Mouse (Mus musculus) gastrocnemius, postnatal 10 days (tissue): ENCODE data around the gene Coro1b. TPM values are rescaled to one million over a fixed set of nuclear protein-coding genes. Genes with fewer than 3 reads are reported as not detected.

Source experiments
- DNase-seq: peaks from one replicate; pipeline ENCODE4 v3.0.0; 2021; ENCODE audit warnings: mixed read lengths
- total RNA-seq, 2 experiments: library from RNA; stranded (reverse); gene quantifications; 2 replicates each; pipeline ENCODE4 v1.2.3; 2021

Gene Coro1b
- total RNA-seq, 2 experiments from 2014 or later = 41.1 to 48.6 TPM

DNA sequence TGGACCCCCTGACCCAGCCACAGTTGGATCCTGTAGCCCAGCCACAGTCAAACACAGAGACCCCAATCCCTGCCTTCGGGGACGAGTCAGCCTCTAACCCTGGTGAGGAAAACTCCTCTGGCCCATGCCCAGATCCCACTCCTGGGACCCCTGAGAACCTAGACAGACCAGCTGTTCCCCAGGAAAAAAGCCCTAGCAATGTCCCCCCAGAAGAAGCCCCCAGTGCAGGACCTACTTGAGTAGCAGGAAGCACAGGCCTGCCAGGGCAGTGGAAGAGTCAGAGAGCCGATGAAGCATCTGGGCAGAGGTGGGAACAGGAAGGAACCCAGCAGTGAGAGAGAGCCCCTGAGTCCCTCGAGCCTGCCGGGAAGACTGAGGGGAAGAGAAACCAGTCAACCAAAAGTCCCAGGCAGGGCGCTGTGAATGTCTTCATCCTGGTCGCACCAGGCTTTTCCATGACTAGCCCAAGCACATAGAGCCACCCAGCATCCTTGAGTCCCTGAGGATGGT, 4.6 kb upstream of the Coro1b start, which contains the start of gene Cabp4:
Cabp4 (minus strand) TSS at position 275 of the 510 bp plus-strand sequence.
- DNase-seq = no peak

DNA sequence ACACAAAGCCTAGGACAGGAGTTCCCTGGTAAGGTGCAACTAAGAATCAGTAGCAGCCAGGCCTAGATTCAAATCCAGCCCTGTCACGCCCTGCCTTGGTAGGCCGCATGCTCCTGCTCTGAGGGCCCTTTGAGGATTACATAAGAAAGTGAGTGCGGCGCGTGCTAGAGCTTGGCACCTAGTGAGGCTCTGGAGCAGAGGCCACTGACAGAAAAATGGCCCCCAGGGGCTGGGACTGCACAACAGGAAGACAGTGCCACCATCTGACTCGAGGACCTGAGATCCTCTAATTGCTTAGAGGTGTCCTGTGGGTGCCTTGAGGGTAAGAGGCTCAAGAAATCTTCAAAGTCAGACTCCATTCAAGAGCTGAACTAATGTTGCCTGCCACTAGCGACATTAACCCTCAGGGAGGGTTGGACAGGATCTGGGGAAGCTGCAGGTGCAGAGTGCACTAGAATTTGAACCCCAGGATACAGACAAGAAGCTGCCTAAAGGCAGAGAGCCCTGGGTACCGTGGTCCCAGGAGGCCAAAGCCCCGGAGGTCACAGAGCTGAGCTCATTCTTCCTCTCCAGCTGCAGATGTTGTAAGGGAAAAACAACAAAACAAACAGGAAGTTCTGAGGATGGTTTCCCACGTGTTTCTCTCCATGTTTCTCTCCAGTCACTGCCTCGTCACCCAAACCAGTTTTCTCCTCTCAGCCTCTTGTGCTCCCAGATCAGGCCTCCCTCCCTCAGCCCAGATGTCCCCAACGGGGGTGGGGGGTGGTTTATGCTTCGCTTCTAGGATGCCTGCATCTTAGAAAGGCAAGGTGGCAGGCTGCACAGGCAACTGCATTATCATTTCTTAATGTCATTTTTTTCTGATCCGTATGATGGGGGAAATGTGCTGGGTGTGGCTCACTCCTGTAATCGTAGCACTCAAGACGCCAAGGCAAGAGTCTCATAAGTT, 3.6 kb upstream of the Coro1b start:
- no peak for DNase-seq

DNA sequence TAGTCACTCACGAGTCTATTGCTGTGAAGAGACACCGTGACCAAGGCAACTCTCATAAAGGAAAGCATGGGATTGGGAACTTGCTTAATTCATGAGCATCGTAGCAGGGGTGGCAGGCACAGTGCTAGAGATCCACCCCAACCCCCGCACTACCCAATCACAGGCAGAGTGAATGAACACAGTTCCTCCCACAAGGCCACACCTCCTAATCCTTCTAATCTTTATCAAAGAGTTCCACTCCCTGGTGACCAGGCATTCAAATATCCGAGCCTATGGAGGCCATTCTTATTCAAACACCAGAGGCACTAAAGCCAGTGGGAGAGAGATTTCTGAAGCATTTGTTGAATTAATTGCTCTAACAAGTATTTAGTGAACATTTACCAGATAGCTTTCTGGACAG, 2.5 kb upstream of the Coro1b start:
- no peak for DNase-seq

DNA sequence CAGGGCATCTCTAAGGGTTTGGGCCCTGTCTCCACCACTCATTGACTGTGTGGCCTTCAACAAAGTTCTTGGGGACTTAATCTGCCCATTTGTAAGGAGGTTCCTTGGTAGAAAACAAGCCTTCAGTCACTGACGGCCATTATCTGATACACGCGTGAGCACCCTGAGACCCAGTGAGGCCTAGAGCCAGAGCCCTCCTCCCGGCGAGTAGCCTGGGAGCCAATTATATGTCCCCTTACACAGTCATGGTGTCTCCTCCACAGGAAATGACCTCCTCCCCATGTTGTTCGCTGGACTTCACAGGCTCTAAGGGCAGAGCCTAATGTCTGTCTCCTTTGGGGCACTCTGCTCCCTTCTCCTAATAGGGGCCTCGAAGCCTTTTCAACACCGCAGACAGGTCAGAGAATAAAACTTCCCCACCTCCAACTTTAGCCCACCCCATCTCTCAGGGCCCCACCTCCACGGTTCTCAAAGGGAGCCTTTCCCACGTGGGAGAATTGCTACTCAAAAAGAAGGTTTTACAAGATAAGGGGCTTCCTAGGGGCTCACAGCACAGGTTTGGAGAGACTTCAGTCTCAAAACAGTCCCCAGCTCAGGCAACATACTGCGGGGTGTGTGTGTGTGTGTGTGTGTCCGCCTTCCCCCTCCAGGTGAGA, 1.9 kb upstream of the Coro1b start:
- DNase-seq = no peak

DNA sequence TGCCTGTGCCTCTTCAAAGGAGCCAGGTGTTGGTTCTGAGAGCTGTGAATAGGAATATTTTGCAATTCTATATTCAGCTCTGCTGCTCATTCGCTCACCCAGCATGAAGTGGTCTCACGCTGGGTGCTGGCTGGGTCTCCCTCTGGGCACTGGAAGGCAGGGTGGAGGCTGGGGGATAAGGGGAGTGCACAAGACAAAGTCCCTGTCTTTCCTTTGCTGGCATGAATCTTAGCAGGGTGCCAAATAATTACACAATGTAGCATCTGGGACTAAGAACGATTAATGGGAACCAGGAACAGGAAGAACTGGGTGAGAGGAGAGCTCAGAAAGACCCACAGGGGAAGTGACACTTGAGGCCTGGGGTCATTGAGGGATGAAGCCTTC, 1.4 kb upstream of the Coro1b start:
- no peak for DNase-seq

DNA sequence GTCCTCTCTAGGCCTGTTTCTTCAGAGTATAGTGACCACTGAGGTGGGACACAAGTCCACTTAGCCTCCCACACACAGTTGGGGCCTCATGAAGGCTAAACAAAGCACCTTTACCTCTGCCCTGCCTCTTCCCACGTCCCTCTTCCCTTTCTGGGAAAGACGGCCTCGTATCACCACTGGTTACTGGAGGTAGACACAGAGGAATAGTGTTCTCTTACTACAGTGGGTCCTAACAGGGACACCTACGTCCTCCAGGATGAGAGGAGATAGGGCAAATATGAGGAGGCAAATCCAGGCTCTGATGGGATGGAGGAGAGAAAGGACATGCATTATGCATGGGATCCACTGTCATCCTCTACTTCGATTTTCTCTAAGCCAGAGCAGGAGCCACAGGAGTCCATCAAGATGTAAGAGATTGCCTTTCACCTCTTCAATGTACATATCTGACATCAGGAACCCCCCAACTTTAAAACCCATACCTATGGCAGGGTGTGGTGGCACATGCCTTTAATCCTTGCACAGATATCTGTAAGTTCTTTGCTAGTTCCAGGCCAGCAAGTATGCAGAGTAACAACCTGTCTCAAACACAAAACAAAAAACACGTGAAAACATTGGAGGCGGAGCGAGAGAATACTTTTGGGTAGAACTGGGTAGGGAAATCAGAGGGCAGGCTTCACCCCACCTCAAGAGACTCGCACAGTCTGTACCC, 483 bp upstream of the Coro1b start:
- no peak for DNase-seq

DNA sequence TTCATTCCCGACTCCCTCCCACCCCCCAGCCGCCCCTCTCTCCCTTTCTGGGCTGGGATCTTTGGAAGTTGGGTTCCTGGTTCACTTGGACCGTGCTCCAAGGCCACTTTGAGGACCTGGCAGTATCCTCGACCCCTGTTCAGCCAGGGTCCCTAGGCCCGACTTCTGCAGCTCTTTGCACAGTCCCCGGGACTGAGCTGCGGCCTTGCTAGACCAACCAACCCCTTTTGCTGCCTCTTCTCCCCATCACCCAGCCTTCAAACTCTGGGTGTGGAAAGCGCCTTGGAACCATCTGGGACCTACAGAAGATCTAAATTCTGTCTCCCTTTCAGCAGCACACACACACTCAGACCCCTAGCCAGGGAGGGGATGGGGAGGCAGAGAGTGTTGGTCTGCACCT, 400 bp downstream of the Coro1b start:
- no peak for DNase-seq

DNA sequence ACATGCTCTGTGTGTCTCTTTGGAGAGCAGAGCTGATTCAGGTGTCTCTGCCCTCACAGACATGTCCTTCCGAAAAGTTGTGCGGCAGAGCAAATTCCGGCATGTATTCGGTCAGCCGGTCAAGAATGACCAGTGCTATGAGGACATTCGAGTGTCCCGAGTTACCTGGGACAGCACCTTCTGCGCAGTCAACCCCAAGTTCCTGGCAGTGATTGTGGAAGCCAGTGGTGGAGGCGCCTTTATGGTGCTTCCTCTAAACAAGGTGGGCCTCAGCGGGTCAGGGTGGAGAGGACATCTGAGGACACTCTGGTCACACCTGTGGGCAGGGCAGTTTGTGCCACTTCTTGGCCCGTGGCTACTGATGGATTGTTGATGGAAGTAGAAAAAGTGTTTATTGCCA, 864 bp downstream of the Coro1b start:
- DNase-seq = no peak

DNA sequence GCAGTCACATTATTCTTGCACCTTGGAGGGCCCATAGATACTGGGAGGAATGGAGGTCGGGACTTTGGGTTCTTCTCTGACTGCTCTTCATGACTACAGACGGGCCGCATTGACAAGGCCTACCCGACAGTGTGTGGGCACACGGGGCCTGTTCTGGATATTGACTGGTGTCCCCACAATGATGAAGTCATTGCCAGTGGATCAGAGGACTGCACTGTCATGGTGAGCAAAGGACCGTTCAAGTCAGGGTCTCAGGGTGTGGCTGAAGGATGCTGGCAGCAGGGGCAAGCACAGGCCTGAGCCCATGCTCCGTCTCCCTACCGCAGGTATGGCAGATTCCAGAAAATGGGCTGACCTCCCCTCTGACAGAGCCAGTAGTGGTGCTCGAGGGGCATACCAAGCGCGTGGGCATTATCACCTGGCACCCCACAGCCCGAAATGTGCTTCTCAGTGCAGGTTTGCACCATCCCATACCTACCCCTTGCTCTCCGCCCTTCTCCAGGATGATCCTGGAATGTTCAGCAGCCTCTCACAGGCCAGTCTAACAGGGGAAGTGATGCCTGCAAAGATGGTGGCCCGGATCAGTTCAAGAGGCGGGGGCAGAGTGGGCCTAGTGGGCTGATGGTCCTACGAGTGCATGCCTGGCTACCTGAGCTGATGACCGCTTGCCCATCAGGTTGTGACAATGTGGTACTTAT, 1.5 kb downstream of the Coro1b start:
- no peak for DNase-seq

DNA sequence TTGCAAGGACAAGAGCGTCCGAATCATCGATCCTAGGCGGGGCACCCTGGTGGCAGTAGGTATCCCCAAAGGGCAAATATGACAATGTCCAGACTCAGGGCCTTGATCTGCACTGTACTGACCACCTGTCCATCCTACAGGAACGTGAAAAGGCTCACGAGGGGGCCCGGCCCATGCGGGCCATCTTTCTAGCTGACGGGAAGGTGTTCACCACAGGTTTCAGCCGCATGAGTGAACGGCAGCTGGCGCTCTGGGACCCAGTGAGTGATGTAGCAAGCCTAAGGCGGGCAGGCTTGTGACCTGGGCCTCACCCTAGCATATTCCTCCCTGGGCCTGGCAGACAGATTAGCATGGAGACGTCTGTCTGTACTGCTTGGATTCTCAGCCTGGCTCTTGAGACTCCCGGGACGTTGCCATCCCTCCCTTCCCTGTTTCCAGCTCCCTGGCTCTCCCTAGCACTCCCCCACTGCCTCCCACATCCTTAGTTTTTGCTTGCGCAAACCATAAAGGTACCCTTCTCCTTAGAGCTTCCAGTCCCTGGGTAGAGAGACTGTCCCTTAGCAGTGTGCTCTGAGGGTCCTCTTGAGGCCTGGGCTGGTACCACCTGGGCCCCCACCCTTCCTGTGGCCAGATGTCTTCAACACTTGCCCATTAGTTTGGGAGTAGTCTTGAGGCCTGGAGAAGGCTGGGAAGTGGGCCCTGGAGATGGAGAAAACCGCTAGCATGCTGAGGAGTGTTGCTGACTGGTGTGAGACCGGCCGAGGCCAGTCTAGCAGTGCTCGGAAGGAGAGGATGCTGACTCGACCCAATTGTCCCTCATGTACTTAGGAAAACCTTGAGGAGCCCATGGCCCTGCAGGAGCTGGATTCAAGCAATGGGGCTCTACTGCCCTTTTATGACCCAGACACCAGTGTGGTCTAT, 2.4 kb downstream of the Coro1b start:
- no peak for DNase-seq

DNA sequence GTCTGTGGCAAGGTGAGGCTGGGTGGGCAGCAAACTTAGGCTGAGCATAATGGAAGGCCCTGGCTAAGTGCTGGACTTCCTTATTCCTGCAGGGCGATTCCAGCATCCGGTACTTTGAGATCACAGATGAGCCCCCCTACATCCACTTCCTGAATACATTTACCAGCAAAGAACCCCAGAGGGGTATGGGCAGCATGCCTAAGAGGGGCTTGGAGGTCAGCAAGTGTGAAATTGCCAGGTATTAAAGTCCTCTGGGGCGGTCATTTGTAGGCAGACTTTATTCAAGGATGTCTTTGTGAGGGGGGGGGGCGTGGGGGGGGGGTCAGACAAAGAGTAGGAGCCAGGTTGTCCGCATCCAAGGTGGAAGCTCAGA, 3.1 kb downstream of the Coro1b start:
- DNase-seq = no peak

DNA sequence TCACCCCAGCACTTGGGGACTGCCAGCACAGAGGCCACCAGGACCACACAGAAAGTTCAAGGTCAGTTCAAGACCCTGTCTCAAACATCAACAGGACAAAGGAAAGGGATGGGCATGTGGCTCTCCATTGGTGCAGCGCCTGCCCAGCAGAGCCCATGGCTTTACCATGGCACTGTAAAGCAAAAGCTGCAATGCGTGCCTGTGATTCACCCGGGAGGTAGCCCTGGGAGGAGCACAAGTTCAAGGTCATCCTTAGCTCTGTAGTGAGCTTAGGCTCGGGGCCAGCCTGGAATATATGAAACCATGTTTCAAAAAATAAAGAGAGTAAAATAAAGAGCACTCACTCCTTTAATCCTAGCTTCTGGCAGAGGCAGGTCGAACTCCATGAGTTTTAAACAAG, 3.5 kb downstream of the Coro1b start:
- DNase-seq = no peak

DNA sequence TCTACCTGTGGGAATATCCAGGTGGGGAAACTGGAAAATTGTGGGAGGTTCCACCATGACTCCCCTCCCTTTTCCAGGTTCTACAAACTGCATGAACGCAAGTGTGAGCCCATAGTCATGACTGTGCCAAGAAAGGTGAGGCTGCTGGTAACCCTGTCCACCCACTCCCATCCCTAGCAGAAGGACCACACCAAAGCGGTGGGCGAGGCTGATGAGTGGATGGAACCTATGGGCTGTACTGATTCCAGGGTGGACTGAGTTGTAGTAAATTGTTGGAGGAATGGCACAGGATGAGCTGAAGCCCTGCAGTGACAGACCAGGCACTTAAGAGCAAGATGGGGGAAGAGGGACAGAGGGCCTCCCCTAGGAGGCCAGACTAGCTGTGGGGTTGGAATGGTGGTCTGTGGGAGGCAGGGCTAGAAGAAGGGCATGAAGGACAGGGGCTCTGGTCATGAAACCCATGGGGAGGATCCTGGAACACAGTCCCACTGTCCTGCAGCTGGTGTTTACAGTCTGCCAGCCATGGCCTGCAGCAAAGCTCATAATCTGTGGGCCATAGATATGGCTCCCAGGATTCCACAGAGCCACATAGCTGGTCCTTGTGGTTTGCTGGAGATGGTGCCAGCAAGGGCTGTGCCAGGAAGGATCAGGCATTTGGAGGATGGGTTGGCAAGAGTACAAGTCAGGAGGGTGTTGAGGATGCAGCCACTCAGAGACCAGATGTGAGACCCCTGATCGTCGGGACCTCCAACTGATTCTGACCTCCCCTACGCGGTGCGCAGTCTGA, 4.2 kb downstream of the Coro1b start:
- DNase-seq = no peak

DNA sequence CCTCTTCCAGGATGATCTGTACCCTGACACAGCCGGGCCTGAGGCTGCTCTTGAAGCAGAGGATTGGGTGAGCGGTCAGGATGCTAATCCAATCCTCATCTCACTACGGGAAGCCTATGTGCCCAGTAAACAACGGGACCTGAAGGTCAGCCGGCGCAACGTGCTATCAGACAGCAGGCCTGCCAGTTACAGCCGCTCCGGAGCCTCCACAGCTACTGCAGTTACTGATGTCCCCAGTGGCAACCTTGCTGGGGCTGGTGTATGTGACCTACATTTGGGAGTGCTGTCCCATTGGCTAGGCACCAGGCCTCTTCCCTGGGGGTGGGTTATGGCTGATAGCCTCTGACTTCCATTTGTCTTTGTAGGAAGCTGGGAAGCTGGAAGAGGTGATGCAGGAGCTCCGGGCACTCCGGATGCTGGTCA, 4.8 kb downstream of the Coro1b start, which contains the start of gene Ptprcap:
Ptprcap (plus strand) TSS at position 373 of the 423 bp plus-strand sequence.
- DNase-seq = no peak

DNA sequence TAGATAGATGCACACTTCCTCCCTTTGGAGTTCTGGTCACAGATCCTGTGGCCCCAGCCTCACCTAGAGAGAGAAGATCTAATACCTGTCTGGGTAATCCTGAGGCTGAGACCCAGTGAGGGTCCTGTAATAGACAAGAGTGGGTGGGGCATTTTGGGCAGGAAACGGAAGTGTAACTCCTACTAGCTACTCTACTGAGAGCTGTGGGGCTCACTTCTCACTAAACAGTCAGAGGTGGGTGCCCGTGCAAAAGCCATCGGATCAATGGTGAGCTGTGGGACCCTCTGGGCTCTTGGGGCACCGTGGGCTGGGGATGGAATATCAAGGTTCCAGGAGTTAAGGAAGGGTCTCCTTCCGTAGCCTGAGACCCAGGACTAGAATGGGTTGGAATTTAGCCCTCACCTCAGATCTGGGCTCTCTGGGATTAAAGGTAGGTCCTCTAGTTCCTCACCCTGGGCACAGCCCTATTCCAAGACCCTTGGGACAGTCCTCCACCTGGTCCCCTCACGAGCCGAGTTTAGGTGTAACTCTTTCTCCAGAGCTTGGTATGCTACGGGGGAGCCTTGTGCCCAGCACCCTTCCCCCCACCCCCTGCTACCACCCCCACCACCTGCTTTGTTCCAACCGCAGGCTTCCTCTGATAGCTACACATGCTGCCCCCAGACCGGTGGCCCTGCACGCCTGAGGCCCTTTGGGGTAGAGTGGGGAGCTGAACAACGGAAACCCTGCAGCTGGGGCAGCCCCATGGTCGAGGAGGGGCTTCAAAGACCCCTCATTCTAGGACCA, 6.2 kb downstream of the Coro1b start:
- no peak for DNase-seq

DNA sequence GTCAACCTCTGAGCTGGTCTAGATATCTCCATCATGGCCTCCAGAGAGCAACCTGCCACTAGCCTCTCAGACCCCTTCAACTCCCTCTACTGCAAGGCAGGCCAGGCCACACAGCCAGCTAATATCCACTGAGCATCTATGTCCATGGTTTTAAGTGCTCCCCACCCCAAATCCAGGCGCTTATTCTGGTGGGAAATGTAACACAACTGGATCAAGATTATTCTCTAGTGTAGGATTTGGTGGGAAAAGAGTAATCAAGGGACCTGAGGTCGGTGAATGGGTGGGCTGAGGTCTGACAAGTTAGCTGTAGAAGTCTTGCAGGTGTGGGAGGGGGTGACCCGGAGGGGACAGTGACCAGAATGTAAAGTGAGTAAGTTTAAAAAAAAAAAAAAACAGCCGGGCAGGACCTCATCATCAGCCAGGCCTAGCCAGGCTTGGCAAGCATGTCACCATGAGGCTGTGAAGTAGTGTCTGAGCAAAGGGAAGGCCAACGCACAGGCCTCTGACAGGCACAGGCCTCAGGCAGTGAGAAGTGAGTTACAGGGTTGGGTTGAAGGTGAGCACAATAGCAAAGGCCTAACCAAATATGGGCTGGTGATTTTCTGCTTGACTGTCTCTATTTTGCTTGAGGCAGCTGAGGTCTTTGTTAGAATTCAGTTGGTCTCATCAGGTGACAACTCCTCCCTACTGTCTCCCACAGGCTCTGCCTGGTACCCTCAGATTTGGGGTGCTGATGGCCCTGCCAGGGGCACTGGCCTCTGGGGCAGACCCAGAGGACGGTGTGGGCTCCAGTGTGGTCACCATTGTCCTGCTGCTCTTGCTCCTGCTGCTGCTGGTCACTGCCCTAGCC, 7.0 kb downstream of the Coro1b start:
- DNase-seq = no peak

DNA sequence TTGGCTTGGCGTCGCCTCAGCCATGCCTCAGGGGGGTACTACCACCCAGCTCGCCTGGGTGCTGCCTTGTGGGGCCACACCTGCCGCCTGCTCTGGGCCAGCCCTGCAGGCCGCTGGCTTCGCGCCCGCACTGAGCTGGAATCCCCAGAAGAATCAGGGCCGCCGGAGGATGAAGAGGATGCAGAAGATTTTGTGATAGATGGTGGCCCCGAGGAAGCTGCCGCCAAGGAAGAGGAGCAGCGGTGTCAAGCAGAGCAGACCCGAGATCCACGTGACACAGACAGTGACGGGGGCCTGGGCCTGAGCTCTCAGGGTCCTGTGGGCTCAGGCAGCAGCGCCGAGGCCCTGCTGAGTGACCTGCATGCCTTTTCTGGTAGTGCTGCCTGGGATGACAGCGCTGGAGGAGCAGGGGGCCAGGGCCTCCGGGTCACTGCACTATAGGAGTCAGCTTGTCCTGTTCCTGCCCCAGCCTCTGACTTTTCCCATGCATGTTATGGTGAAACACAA, 7.7 kb downstream of the Coro1b start:
- DNase-seq = no peak

DNA sequence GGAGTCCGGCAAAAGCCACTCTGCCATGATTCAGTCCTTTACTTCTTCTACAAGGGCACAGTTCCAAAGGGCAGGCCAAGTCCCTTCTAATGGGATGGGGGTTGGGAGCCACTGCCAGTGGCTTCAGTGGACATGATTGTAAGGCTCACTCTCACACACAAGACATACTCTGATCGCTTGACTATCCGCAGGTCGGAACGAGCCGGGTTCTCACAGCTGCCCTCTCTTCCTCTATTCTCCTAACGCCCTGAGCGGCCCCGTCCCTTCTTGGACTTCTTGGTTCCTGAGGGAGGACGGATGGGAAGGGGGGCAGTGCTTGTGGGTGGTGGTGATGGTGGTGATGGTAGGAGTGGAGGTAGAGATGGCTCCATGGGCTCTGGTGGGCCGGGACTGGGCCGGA, 8.4 kb downstream of the Coro1b start:
- no peak for DNase-seq
